Mouse (Mus musculus): ENCODE results near the gene Rpl34. TPM values are rescaled to one million over a fixed set of nuclear protein-coding genes. Genes with fewer than 3 reads are reported as not detected.

Rpl34 gene
- polyA plus RNA-seq, 1 experiment from 2014 or later: 612 TPM

DNA sequence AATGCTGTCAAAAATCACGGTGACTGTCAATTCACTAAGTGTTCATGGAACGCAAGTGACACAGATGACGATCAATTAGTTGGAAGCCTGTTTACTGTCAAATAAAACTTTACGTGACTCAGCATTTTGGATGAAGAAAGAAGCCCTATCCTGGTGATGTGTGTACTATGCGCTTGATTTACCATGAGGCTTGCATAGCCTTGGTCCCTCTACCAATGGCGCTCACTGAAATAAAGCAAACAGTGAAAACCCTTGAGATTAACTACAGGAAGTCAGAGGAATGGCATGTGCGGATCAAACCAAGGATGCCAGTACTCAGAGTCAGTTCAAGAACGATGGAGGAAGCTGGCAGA, 45.2 kb downstream of the Rpl34 start:
- no peaks in the 10 kb centered on the region for H3K9me3 ChIP-seq (ENCODE audit: control insufficient read depth, low read length)
- H3K4me3 ChIP-seq (replicated peaks; ENCODE audit: low read depth, low read length): no peak overlapping the region
- 92% methylated on average over 8 of the region's 8 CpGs for WGBS
- no peak overlapping the region for H3K9ac ChIP-seq (replicated peaks; ENCODE audit: low read length)
- H3K27ac ChIP-seq (replicated peaks; ENCODE audit: low read depth, low read length): no peak overlapping the region
- no peaks in the 10 kb centered on the region for H3K36me3 ChIP-seq (ENCODE audit: control insufficient read depth, insufficient read depth, low read length)
- ATAC-seq (ENCODE audit: low FRiP score, low TSS enrichment): no peak
- H3K27me3 ChIP-seq (ENCODE audit: control insufficient read depth, insufficient read depth, low read length): no peaks in the 10 kb centered on the region
- H3K4me1 ChIP-seq (ENCODE audit: control insufficient read depth, insufficient read depth, low read length): no peaks in the 10 kb centered on the region
- no peak overlapping the region for H3K4me2 ChIP-seq (ENCODE audit: low read length)
- no peak for DNase-seq

DNA sequence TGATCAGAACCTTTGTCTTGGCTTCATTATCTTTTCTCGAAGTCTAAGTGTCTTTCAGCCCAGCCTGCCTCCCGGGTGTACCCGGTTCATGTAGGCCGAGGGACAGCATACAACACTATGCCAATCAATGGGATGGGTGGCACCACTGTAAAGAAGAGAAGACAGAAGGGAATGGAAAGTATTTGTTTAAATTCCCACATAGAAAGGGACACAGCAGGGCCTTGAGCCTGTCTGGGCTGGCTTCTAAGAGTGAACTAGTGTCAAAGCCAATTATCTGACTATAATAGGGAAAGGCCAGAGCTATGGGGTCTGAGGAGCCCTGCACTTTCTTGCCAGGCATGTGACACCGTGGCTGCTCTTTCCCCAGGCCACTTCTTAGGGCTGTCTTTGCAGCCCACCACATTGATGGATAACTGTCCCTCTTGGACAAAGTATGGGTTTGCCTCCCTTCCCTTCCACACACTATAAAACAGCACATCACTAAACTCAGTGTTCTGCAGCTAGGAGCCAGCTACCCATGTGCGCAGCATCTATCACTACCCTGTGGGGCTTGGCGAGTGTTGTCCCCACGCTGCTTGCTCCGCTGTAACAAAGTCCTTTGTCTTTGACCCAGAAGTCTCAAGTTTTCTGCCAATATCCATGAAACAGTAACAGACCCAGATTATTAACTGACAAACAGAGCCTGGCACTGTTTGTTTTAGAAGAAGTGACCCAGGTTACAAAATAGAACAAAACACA, 45.8 kb downstream of the Rpl34 start:
- Histone ChIP-seq H3K9ac (replicated peaks; ENCODE audit: low read length) (no peak overlapping the region), H3K9me3 (ENCODE audit: control insufficient read depth, low read length) (no peaks in the 10 kb centered on the region), H3K4me2 (ENCODE audit: low read length) (no peak overlapping the region), H3K36me3 (ENCODE audit: control insufficient read depth, insufficient read depth, low read length) (no peaks in the 10 kb centered on the region), H3K4me3 (replicated peaks; ENCODE audit: low read depth, low read length) (no peak overlapping the region), H3K4me1 (ENCODE audit: control insufficient read depth, insufficient read depth, low read length) (no peaks in the 10 kb centered on the region), H3K27ac (replicated peaks; ENCODE audit: low read depth, low read length) (no peak overlapping the region), H3K27me3 (ENCODE audit: control insufficient read depth, insufficient read depth, low read length) (no peaks in the 10 kb centered on the region)
- 65% methylated on average over 9 of the region's 9 CpGs for WGBS
- ATAC-seq (ENCODE audit: low FRiP score, low TSS enrichment) (no peak), DNase-seq (no peak)

GRCm38 (mm10) chr3:130683836-130684235, 46.4 kb downstream of the Rpl34 start:
- Histone ChIP-seq H3K4me3 (replicated peaks; ENCODE audit: low read depth, low read length) (no peak overlapping the region), H3K4me1 (ENCODE audit: control insufficient read depth, insufficient read depth, low read length) (no peaks in the 10 kb centered on the region), H3K27me3 (ENCODE audit: control insufficient read depth, insufficient read depth, low read length) (no peaks in the 10 kb centered on the region), H3K36me3 (ENCODE audit: control insufficient read depth, insufficient read depth, low read length) (no peaks in the 10 kb centered on the region), H3K9ac (replicated peaks; ENCODE audit: low read length) (no peak overlapping the region), H3K9me3 (ENCODE audit: control insufficient read depth, low read length) (no peaks in the 10 kb centered on the region), H3K27ac (replicated peaks; ENCODE audit: low read depth, low read length) (no peak overlapping the region), H3K4me2 (ENCODE audit: low read length) (no peak overlapping the region)
- no peak for DNase-seq
- 82% methylated on average over 8 of the region's 8 CpGs for WGBS
- no peak for ATAC-seq (ENCODE audit: low FRiP score, low TSS enrichment)

- no peaks in the 10 kb centered on the region for H3K9me3 ChIP-seq (ENCODE audit: control insufficient read depth, low read length)
- no peak overlapping the region for H3K27ac ChIP-seq (replicated peaks; ENCODE audit: low read depth, low read length)
- H3K36me3 ChIP-seq (ENCODE audit: control insufficient read depth, insufficient read depth, low read length): no peaks in the 10 kb centered on the region
- H3K4me3 ChIP-seq (replicated peaks; ENCODE audit: low read depth, low read length): no peak overlapping the region
- ATAC-seq (ENCODE audit: low FRiP score, low TSS enrichment) (no peak), DNase-seq (no peak)
- no peak overlapping the region for H3K4me2 ChIP-seq (ENCODE audit: low read length)
- no peaks in the 10 kb centered on the region for H3K27me3 ChIP-seq (ENCODE audit: control insufficient read depth, insufficient read depth, low read length)
- no peaks in the 10 kb centered on the region for H3K4me1 ChIP-seq (ENCODE audit: control insufficient read depth, insufficient read depth, low read length)
- no peak overlapping the region for H3K9ac ChIP-seq (replicated peaks; ENCODE audit: low read length)
- WGBS: 94% methylated on average over 9 of the region's 9 CpGs
Measured at GRCm38 (mm10) chr3:130682183-130682582, 48.0 kb downstream of the Rpl34 start.

DNA sequence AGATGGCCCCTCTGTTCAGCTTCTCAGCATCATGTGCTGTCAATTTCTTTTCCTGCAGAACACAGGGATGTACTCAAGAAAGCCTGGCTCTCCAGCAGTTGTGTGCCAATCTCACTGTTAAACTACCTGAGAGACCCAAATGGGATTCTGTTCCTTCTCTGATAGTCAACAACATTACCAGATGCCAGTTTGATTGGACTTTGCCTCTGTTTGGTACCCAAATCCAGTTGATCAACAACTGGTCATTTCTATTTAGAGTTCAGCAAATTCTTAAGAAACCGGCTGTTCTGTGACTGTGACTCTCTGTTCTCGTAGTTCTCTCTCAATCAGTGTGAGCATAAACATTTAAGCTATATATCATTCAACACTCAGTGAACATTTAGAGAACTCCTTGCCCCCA, 49.0 kb downstream of the Rpl34 start:
- no peak overlapping the region for H3K4me3 ChIP-seq (replicated peaks; ENCODE audit: low read depth, low read length)
- WGBS: 90% methylated on average over 2 of the region's 2 CpGs
- H3K27ac ChIP-seq (replicated peaks; ENCODE audit: low read depth, low read length): no peak overlapping the region
- no peaks in the 10 kb centered on the region for H3K27me3 ChIP-seq (ENCODE audit: control insufficient read depth, insufficient read depth, low read length)
- no peaks in the 10 kb centered on the region for H3K9me3 ChIP-seq (ENCODE audit: control insufficient read depth, low read length)
- no peaks in the 10 kb centered on the region for H3K4me1 ChIP-seq (ENCODE audit: control insufficient read depth, insufficient read depth, low read length)
- no peaks in the 10 kb centered on the region for H3K36me3 ChIP-seq (ENCODE audit: control insufficient read depth, insufficient read depth, low read length)
- ATAC-seq (ENCODE audit: low FRiP score, low TSS enrichment) (no peak), DNase-seq (no peak)
- no peak overlapping the region for H3K9ac ChIP-seq (replicated peaks; ENCODE audit: low read length)
- H3K4me2 ChIP-seq (ENCODE audit: low read length): no peak overlapping the region

DNA sequence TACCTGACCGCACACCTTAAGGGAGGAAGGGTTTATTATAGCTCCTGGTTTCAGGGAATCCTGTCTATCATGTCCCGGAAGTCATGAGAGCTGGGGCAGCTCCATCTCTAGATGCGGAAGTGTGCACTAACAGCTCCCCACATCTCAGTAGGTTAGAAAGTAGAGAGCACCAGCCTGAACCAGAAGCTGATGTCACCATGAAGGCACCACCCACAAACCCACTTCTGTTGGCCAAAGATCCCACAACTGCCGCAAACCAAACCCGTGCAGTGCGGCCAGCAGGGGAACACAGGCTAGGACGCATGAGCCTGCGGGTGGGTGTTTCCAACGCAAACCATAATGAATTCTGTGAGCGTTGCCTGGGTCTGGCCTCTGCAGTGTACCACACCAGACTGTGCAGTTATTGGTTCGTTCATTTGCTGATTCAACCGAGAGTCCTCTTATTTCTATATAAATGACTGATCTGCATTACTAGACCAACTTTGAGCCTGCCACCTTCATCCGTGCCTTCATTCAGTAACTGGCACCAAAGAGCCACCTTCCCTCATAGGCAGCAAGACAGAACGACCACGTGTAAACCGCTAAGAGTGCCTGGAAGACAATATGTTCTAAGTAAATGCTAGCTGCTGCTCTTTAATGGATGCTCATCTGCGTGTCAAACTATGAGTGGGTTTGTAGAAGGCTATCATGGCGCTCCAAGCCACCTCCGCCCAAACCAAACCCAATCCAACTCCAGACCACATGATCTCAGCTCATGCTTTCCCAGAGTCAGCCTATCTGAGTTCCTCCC, 52.3 kb downstream of the Rpl34 start:
- DNase-seq (no peak), ATAC-seq (ENCODE audit: low FRiP score, low TSS enrichment) (no peak)
- WGBS: 96% methylated on average over 19 of the region's 19 CpGs
- Histone ChIP-seq H3K27ac (replicated peaks; ENCODE audit: low read depth, low read length) (no peak overlapping the region), H3K27me3 (ENCODE audit: control insufficient read depth, insufficient read depth, low read length) (no peaks in the 10 kb centered on the region), H3K4me3 (replicated peaks; ENCODE audit: low read depth, low read length) (no peak overlapping the region), H3K4me2 (ENCODE audit: low read length) (no peak overlapping the region), H3K4me1 (ENCODE audit: control insufficient read depth, insufficient read depth, low read length) (no peaks in the 10 kb centered on the region), H3K36me3 (ENCODE audit: control insufficient read depth, insufficient read depth, low read length) (no peaks in the 10 kb centered on the region), H3K9me3 (ENCODE audit: control insufficient read depth, low read length) (no peaks in the 10 kb centered on the region), H3K9ac (replicated peaks; ENCODE audit: low read length) (no peak overlapping the region)

Other genes with a start within 250 kb of the Rpl34 start
- not detected in 2 replicates for gene Etnppl, start 113.0 kb downstream of the Rpl34 start, polyA plus RNA-seq (2014; fragmentation: Nextera tagmentation; extraction: Ambion mirVana)
- 223 and 240 TPM in 2 replicates for gene Ostc, start 21.0 kb downstream of the Rpl34 start, polyA plus RNA-seq (2014; fragmentation: Nextera tagmentation; extraction: Ambion mirVana)